Mouse (Mus musculus): Measurements from ENCODE around the gene Dnase2b. TPM values are rescaled to one million over a fixed set of nuclear protein-coding genes. Genes with fewer than 3 reads are reported as not detected.

Dnase2b gene
- not detected in 2 replicates for polyA plus RNA-seq (2012; rRNA removed)

DNA sequence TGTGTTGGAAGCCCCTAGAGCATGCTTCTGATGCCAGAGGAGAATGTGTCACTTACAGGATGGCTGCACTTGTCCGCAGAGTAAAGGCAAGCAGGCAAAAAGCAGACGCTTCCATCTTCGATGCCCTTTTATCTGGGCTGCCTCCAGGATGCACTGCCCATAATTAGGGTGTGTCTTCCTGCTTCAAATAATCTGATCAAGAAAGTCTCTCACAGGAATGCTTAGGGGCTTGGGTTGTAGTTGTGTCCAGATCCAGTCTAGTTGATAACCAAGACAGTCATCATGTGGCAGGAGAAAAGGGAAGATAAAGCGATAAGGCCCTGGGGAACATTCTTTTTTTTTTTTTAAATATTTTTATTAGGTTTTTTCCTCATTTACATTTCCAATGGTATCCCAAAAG, at the start of gene Dnase2b:
Gene Dnase2b (minus strand): TSS at position 101 of the 400 bp plus-strand sequence.

GRCm38 (mm10) chr3:146651217-146651616, 35.8 kb upstream of the Dnase2b start, which contains the start of gene 4930503B20Rik:
Gene 4930503B20Rik, minus strand, starts transcription at chr3:146651317.

GRCm38 (mm10) chr3:146570148-146570782, 45.1 kb downstream of the Dnase2b start, which contains the start of gene Uox:
Gene Uox, plus strand, starts transcription at chr3:146570426.

Other genes starting within 250 kb of the Dnase2b start
- 11.4 and 12.4 TPM in 2 replicates for gene Ssx2ip, start 211.0 kb downstream of the Dnase2b start, polyA plus RNA-seq (2012; rRNA removed)
- 1.9 TPM in 2 replicates for gene Ctbs, start 165.8 kb downstream of the Dnase2b start, polyA plus RNA-seq (2012; rRNA removed)
- gene Spata1, start 115.8 kb downstream of the Dnase2b start, polyA plus RNA-seq (2012; rRNA removed) = 0.12 and 0.15 TPM in 2 replicates
- gene Gng5, start 115.8 kb downstream of the Dnase2b start, polyA plus RNA-seq (2012; rRNA removed) = 581 and 731 TPM in 2 replicates
- gene Rpf1, start 94.2 kb downstream of the Dnase2b start, polyA plus RNA-seq (2012; rRNA removed) = 4.8 and 6.6 TPM in 2 replicates
- gene Uox, start 45.2 kb downstream of the Dnase2b start, polyA plus RNA-seq (2012; rRNA removed) = 0.38 and 0.57 TPM in 2 replicates
- gene 4930503B20Rik, start 35.7 kb upstream of the Dnase2b start, polyA plus RNA-seq (2012; rRNA removed) = 0.09 TPM in 1 of 2 replicates, not detected in the other
- 1.5 TPM in 1 of 2 replicates, not detected in the other for gene Samd13, start 70.0 kb upstream of the Dnase2b start, polyA plus RNA-seq (2012; rRNA removed)
- gene Prkacb, start 197.4 kb upstream of the Dnase2b start, polyA plus RNA-seq (2012; rRNA removed) = 24.1 and 24.3 TPM in 2 replicates
- 3.1 TPM in 2 replicates for gene Ttll7, start 236.8 kb upstream of the Dnase2b start, polyA plus RNA-seq (2012; rRNA removed)